Mouse (Mus musculus) neural tube, embryonic 15.5 days (tissue): Measurements from ENCODE around the gene Tnfaip6. TPM values are rescaled to one million over a fixed set of nuclear protein-coding genes. Genes with fewer than 3 reads are reported as not detected.
"Not testable (repeated sequence)": the region's sequence is repeated elsewhere in the genome, so short reads cannot be mapped to it uniquely, and the experiment has no call there.

Source experiments
- ATAC-seq: fragments of 200-750 bp; cut with Nextera tagmentation; 2 replicates; pipeline ENCODE4 v1.8.0; 2017; ENCODE audit warnings: mild to moderate bottlenecking, moderate TSS enrichment, moderate library complexity; ENCODE audit not compliant: low FRiP score
- H3K27ac ChIP-seq: fragments of 300-500 bp; sonication (generic); replicated peaks from 2 replicates; pipeline ENCODE4 v1.5.1; 2015; ENCODE audit warnings: mild to moderate bottlenecking, inconsistent platforms
- H3K27me3 ChIP-seq: fragments of 300-500 bp; sonication (generic); replicated peaks from 2 replicates; pipeline ENCODE4 v1.6.1; 2015; ENCODE audit warnings: inconsistent platforms
- H3K36me3 ChIP-seq: fragments of 300-500 bp; sonication (generic); 2 replicates; pipeline ENCODE4 v1.6.1; 2015; ENCODE audit warnings: inconsistent platforms
- H3K4me1 ChIP-seq: fragments of 300-500 bp; sonication (generic); 2 replicates; pipeline ENCODE4 v1.6.1; 2015; ENCODE audit warnings: inconsistent platforms
- H3K4me2 ChIP-seq: fragments of 300-500 bp; sonication (generic); 2 replicates; pipeline ENCODE4 v1.6.1; 2015; ENCODE audit warnings: inconsistent platforms, mild to moderate bottlenecking, moderate library complexity
- H3K4me3 ChIP-seq: fragments of 300-500 bp; sonication (generic); replicated peaks from 2 replicates; pipeline ENCODE4 v1.5.1; 2015; ENCODE audit warnings: mild to moderate bottlenecking, inconsistent platforms
- H3K9ac ChIP-seq: fragments of 300-500 bp; sonication (generic); replicated peaks from 2 replicates; pipeline ENCODE4 v1.6.1; 2015; ENCODE audit warnings: mild to moderate bottlenecking, inconsistent platforms
- H3K9me3 ChIP-seq: fragments of 300-500 bp; sonication (generic); replicated peaks from 2 replicates; pipeline ENCODE4 v1.6.1; 2016; ENCODE audit warnings: inconsistent platforms
- WGBS: fragments of 180-500 bp; shearing (Covaris S2); methylation state at CpG from one replicate; pipeline ENCODE4 v1.1.7; 2015; ENCODE audit warnings: mixed read lengths; 5-methylcytosine and 5-hydroxymethylcytosine counted together
- polyA plus RNA-seq: library from polyadenylated mRNA; unstranded; fragments of >200 nt; fragmentation: Nextera tagmentation; extraction: Ambion mirVana; gene quantifications from 2 replicates; pipeline ENCODE4 v1.2.1, GENCODE M21; 2015

Gene Tnfaip6
- 3.6 and 4.2 TPM in 2 replicates for polyA plus RNA-seq

DNA sequence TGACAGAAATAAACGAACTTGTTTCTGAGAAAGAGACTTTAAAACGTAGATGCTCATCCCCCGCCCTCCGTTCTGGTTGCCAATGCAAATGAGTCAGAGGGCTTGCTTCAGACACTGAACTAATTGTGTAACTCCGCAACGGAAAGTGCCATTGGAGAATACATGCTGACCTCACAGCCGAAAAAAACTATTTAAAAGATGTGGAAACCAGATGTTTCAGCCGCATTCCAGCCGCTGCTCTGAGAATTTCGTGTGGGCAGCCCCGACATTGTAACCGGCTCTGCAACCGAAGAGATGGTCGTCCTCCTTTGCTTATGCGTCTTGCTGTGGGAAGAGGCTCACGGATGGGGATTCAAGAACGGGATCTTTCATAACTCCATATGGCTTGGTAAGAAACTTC lies at the start of gene Tnfaip6:
TSS of gene Tnfaip6 (plus strand) at position 128 of the 400 bp plus-strand sequence.
- Histone ChIP-seq H3K27me3 (no peaks in the 10 kb centered on the region), H3K4me2 (peak within 1 kb of the TSS; percentile 68), H3K4me3 (peak within 1 kb of the TSS; percentile 43), H3K9ac (peak within 1 kb of the TSS; percentile 11), H3K9me3 (no peaks in the 10 kb centered on the region), H3K36me3 (no peaks in the 10 kb centered on the region), H3K4me1 (peaks cover 7% of the 10 kb centered on the region), H3K27ac (no peak within 1 kb of the TSS)
- ATAC-seq, result no peak; the same call in 1 of the 2 replicates
- under 1% methylated on average over 17 of the region's 17 CpGs for WGBS

DNA sequence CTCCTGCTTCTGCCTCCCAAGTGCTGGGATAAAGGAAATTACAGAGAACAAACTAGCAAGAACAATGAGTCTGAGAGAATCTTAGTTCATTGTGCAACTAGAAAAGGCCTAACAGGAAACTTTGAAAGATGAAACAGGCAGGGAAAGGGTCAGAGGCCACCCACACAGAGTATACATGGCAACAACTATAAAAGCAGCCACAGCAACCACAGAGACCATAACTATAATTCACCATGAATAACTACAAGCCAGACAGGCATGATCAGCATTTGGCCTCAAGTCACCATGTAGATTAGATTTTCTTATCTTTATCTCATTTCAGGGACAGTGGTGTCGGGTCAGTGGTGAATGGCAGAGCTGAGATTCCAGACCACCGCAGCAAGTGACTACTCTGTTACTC lies 48.2 kb upstream of the Tnfaip6 start:
- no peak overlapping the region for H3K4me2 ChIP-seq
- no peak for ATAC-seq
- H3K4me1 ChIP-seq, result no peaks in the 10 kb centered on the region
- no peaks in the 10 kb centered on the region for H3K27me3 ChIP-seq
- H3K36me3 ChIP-seq, result no peaks in the 10 kb centered on the region
- no peaks in the 10 kb centered on the region for H3K9me3 ChIP-seq
- no peak overlapping the region for H3K9ac ChIP-seq
- WGBS, result 79% methylated on average over 2 of the region's 2 CpGs
- no peak overlapping the region for H3K27ac ChIP-seq
- no peak overlapping the region for H3K4me3 ChIP-seq

DNA sequence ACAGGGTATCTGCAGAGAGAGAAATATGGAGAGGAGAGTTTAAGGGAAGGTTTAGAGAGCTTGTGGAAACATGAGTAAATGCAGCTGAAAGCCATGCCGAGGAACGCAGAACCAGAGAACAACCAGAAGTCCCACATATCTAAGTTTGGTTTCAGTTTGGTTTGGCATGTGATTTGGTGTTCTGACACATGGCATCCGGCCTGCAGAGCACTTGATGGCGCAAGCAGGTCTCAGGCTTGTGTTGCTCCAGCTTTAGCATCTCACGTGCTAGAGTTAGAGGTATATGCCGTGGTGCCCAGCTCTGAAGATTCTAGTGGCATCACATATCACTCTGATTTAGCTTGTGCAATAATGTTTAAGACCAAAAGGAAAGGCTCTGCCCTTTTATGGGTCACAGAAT lies 46.4 kb upstream of the Tnfaip6 start:
- ATAC-seq, result no peak

DNA sequence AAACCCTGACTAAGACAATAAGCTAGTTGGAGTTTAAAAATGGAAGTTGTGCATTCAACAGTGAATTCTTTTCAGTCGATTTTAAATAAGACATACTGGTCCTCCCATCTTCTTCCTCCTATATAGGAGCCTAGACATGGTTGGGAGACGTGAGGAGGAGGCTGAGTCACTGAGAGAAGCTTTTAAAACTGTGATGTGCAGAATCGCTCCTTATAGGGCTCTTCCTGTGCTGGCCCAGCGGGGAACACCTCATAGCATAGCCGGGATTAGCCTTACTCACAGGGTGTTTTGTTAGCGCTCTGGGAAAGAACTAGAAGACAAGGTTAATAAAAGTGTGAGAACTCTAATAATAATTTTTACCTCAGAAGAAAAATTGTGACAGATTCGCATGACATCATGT lies 37.8 kb upstream of the Tnfaip6 start:
- ATAC-seq, result no peak
- Histone ChIP-seq H3K4me2 (no peak overlapping the region), H3K9me3 (no peaks in the 10 kb centered on the region), H3K27me3 (no peaks in the 10 kb centered on the region), H3K9ac (no peak overlapping the region), H3K36me3 (no peaks in the 10 kb centered on the region), H3K4me1 (no peaks in the 10 kb centered on the region), H3K4me3 (no peak overlapping the region), H3K27ac (no peak overlapping the region)
- WGBS, result 64% methylated on average over 7 of the region's 7 CpGs

More for the DNA sequence above, 46.4 kb upstream of the Tnfaip6 start:
- H3K27ac ChIP-seq, result no peak overlapping the region
- no peak overlapping the region for H3K4me2 ChIP-seq
- H3K9me3 ChIP-seq, result no peaks in the 10 kb centered on the region
- H3K4me1 ChIP-seq, result no peaks in the 10 kb centered on the region
- no peak overlapping the region for H3K9ac ChIP-seq
- no peak overlapping the region for H3K4me3 ChIP-seq
- no peaks in the 10 kb centered on the region for H3K36me3 ChIP-seq
- 93% methylated on average over 6 of the region's 6 CpGs for WGBS
- no peaks in the 10 kb centered on the region for H3K27me3 ChIP-seq

DNA sequence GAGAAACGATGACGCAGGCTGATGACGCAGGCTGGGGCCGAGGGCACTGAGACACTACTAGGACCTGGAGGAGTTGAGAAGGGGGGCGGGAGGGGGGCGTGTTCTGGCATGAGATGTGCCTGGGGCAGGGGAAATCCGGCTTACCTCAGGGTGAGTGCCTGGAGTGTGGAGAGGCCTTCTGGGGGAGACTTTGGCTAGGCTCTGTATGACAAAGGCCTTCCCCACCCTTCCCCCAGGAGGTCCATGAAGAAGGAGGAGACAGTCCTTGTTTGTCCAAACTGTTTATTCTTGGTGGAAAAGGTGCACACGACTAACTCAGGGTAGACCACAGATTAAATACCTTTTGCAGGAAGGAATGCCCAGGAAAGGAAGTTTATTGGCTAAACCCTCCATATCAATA lies 36.3 kb upstream of the Tnfaip6 start:
- WGBS, result 92% methylated on average over 8 of the region's 8 CpGs
- H3K9me3 ChIP-seq, result no peaks in the 10 kb centered on the region

DNA sequence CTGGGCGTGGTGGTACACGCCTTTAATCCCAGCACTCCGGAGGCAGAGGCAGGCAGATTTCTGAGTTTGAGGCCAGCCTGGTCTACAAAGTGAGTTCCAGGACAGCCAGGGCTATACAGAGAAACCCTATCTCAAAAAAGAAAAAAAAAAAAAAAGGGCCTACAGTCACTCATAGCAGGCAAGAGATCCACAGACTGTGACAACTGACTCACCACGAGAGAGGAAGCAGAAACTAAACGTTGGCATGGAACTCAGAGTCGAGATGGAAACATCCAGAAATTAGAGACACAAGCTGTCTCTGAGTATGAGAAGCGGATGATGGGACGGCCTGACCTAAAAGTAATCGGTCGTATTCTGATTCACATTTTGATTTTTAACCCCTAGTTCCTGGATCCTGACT lies 35.5 kb upstream of the Tnfaip6 start:
- not testable (repeated sequence) for H3K36me3 ChIP-seq, H3K4me2 ChIP-seq, ATAC-seq, H3K4me3 ChIP-seq, H3K9me3 ChIP-seq, H3K4me1 ChIP-seq, H3K27ac ChIP-seq, H3K27me3 ChIP-seq, H3K9ac ChIP-seq
- WGBS, result 92% methylated on average over 10 of the region's 10 CpGs

More for the DNA sequence above, 36.3 kb upstream of the Tnfaip6 start:
- Histone ChIP-seq H3K36me3 (no peaks in the 10 kb centered on the region), H3K4me1 (no peaks in the 10 kb centered on the region), H3K27ac (no peak overlapping the region), H3K4me3 (no peak overlapping the region), H3K9ac (no peak overlapping the region), H3K27me3 (no peaks in the 10 kb centered on the region), H3K4me2 (no peak overlapping the region)
- ATAC-seq, result no peak

DNA sequence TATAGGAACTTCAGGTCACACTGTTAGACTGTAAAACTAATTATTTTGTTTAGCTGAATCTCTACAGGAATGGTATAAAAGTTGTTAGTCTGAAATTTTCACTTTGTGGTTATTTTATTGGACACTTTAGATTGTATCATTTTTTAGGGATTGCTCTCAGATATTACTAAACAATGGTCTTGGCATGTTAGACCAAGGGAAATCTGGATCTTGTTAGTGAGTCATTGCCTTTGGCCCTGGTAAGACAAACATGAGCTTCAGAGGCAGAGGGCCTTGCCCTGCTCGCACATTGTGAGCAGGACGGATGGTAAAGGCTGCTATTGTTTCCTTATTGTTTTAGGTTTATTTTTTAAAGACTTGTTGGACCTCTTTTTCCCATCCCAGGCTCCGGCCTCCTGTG lies 31.4 kb upstream of the Tnfaip6 start:
- 72% methylated on average over 3 of the region's 3 CpGs for WGBS

DNA sequence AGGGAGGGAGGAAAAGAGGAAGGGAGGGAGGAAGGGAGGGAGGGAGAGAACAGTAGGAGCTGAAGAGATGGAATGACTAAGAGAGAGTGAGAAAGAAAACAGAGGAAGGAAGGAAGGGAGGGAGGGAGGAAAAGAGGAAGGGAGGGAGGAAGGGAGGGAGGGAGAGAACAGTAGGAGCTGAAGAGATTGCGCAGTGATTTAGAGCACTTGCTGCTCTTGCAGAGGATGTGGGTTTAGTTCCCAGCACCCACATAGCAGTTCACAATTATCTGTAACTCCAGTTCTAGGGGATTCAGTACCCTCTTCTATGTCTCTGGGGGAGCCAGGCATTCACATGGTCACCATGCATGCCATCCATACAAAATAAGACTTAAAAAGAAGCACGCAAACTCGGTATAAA lies 26.0 kb upstream of the Tnfaip6 start:
- not testable (repeated sequence) for H3K9ac ChIP-seq, ATAC-seq

More for the DNA sequence above, 31.4 kb upstream of the Tnfaip6 start:
- Histone ChIP-seq H3K9ac (no peak overlapping the region), H3K4me3 (no peak overlapping the region), H3K4me1 (no peaks in the 10 kb centered on the region), H3K36me3 (no peaks in the 10 kb centered on the region), H3K4me2 (no peak overlapping the region), H3K9me3 (no peaks in the 10 kb centered on the region), H3K27ac (no peak overlapping the region), H3K27me3 (no peaks in the 10 kb centered on the region)
- ATAC-seq, result no peak

DNA sequence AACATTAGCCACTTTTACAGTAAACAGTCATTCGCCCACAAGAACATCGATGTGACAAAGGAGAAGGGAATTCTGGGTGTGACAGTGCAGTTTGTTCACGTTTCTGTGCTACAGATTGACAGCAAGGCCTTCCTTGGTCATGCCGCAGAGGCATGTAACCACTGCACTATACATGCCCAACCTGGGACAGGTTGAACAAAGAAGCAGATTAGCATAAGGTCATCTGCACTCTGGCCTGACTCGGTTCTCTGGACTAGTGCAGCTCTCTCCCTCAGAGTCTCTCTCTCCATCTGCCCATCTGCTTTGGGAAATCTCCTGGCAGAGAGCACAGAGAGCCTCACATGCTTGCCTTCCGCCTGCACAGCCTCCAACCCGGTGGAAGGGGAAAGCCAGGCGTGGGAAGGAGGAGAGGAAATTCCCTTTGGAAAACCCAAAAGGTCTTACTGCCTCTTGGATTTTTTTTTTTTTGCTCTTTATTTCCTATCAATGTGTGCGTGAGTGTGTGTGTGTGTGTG lies 24.4 kb upstream of the Tnfaip6 start:
- WGBS, result 81% methylated on average over 9 of the region's 9 CpGs
- no peaks in the 10 kb centered on the region for H3K9me3 ChIP-seq
- H3K36me3 ChIP-seq, result no peaks in the 10 kb centered on the region
- no peak overlapping the region for H3K27ac ChIP-seq
- H3K27me3 ChIP-seq, result no peaks in the 10 kb centered on the region
- H3K9ac ChIP-seq, result no peak overlapping the region
- no peak overlapping the region for H3K4me2 ChIP-seq
- ATAC-seq, result no peak
- peaks cover 7% of the 10 kb centered on the region; the same call in 1 of the 2 replicates for H3K4me1 ChIP-seq
- no peak overlapping the region for H3K4me3 ChIP-seq

More for the DNA sequence above, 26.0 kb upstream of the Tnfaip6 start:
- not testable (repeated sequence) for H3K4me1 ChIP-seq, H3K27ac ChIP-seq, H3K27me3 ChIP-seq, H3K4me3 ChIP-seq, H3K36me3 ChIP-seq, H3K4me2 ChIP-seq, H3K9me3 ChIP-seq
- 88% methylated on average over 3 of the region's 3 CpGs for WGBS

DNA sequence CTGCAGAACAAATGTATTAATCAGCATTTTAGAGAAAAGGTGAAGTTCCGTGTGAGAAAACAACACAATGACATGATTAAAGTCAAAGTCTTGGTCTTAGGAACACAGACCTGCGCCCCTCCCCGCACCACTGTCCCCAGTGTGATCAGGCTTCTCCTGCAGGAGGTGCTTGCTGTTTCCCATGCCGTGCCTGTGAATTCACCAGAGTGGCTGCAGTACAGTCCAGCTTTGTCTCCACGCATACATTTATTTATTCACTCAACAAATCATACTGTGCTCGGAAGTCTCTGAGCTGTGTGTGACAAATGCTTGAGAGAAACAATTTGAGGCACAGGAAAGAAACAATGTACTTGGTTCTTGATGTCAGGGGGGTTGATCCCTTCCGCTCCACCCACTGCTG lies 21.4 kb upstream of the Tnfaip6 start:
- no peaks in the 10 kb centered on the region for H3K36me3 ChIP-seq
- H3K9me3 ChIP-seq, result no peaks in the 10 kb centered on the region
- 24% methylated on average over 7 of the region's 7 CpGs for WGBS
- H3K27me3 ChIP-seq, result no peaks in the 10 kb centered on the region
- no peak overlapping the region for H3K4me3 ChIP-seq
- ATAC-seq, result peak; percentile 55; the same call in 1 of the 2 replicates
- no peak overlapping the region for H3K27ac ChIP-seq
- peaks cover 7% of the 10 kb centered on the region; the same call in 1 of the 2 replicates for H3K4me1 ChIP-seq
- H3K9ac ChIP-seq, result no peak overlapping the region
- H3K4me2 ChIP-seq, result peak overlapping the region; percentile 30

DNA sequence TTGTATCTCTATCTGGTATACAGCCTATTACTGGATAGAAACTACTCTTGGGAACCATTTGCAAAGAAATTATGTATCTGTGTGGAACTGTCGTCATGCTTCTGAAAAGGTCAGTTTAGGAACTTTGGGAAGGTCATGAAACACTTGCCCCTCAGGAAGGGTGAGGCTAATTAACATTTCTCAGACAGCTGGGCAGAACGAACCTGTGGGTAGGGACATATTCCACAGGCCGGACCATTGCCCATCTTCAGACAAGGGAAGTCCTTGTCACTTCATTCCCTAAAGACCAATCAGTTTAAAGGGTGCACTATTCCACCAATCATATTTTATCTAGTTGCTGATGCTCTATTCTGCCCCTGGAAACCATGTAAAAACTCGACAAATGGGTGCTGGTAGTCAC lies 10.7 kb upstream of the Tnfaip6 start:
- H3K27ac ChIP-seq, result no peak overlapping the region
- no peaks in the 10 kb centered on the region for H3K9me3 ChIP-seq
- no peak overlapping the region for H3K4me3 ChIP-seq
- no peaks in the 10 kb centered on the region for H3K4me1 ChIP-seq
- H3K4me2 ChIP-seq, result no peak overlapping the region
- no peaks in the 10 kb centered on the region for H3K36me3 ChIP-seq
- H3K27me3 ChIP-seq, result no peaks in the 10 kb centered on the region
- no peak overlapping the region for H3K9ac ChIP-seq
- 80% methylated on average over 4 of the region's 4 CpGs for WGBS
- no peak for ATAC-seq

DNA sequence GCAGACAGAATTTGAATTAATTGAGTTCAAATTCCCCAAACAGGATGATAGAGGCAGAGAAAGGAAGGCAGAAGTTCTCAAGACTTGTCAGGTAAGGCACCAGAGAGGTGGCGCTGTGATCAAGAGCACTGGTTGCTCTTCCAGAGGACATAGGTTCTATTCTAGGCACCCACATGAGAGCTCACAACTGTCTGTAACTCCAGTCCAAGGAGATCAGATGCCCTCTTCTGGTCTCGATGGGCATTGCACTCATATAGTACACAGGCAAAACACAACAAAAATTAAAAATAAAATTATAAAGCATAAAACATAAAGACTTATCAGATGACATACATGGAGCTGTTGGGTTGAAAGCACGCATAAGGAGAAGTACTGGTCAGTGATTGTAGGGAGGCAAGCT lies 8.4 kb upstream of the Tnfaip6 start:
- H3K4me3 ChIP-seq, result no peak overlapping the region
- 89% methylated on average over 3 of the region's 3 CpGs for WGBS

More for the DNA sequence above, 8.4 kb upstream of the Tnfaip6 start:
- Histone ChIP-seq H3K9me3 (no peaks in the 10 kb centered on the region), H3K27ac (no peak overlapping the region), H3K4me1 (no peaks in the 10 kb centered on the region), H3K27me3 (no peaks in the 10 kb centered on the region), H3K36me3 (no peaks in the 10 kb centered on the region), H3K4me2 (no peak overlapping the region), H3K9ac (no peak overlapping the region)
- no peak for ATAC-seq
